Mouse (Mus musculus): Measurements from ENCODE around the gene Mtap.

DNA sequence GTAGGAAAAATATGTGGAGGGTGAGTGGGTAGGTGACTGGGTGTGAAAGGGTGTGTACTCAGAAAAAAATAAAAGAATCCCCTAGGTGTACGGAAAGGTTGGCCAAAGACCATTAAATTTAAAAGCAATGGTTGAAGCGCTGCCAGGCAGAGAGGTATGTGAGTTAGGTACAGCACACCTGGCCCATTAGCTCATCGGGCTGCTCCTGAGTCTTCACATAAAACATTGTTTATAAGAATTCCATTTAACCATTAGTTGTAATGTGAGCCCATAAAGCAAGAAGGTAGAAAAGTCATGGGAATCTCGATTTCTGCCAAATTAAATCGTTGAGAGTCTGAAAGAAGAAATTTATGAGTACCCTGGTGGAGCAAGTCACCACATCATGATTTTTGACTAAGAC lies 42.1 kb upstream of the Mtap start:
- TF ChIP-seq CTCF (IDR thresholded peaks at IDR 0.05; ENCODE audit: insufficient read depth, low read depth, low read length) = no peak
- no peak for TF ChIP-seq POLR2A (IDR thresholded peaks at IDR 0.05; ENCODE audit: insufficient read depth, low read depth, low read length)
